Mouse (Mus musculus): ENCODE measurements around the gene Mgat5.

The Mgat5 gene

GRCm38 (mm10) chr1:127204817-127205485 is at the start of gene Mgat5:
TSS of gene Mgat5 (plus strand) at chr1:127205015.
- DNase-seq (ENCODE audit: low read depth, low spot score): peak; percentile 95

GRCm38 (mm10) chr1:127160118-127160760 is 44.6 kb upstream of the Mgat5 start:
- DNase-seq (ENCODE audit: low read depth, low spot score): no peak

- no peak for DNase-seq (ENCODE audit: low read depth, low spot score)
Observed at GRCm38 (mm10) chr1:127164589-127165160, 40.1 kb upstream of the Mgat5 start.

GRCm38 (mm10) chr1:127166521-127166920 is 38.3 kb upstream of the Mgat5 start:
- DNase-seq (ENCODE audit: low read depth, low spot score): no peak

GRCm38 (mm10) chr1:127167586-127167985 is 37.2 kb upstream of the Mgat5 start:
- DNase-seq (ENCODE audit: low read depth, low spot score): peak; percentile 65

- DNase-seq (ENCODE audit: low read depth, low spot score): peak; percentile 7
Observed at GRCm38 (mm10) chr1:127168205-127168604, 36.6 kb upstream of the Mgat5 start.

GRCm38 (mm10) chr1:127169516-127169915 is 35.3 kb upstream of the Mgat5 start:
- DNase-seq (ENCODE audit: low read depth, low spot score): no peak

GRCm38 (mm10) chr1:127171361-127171760 is 33.5 kb upstream of the Mgat5 start:
- DNase-seq (ENCODE audit: low read depth, low spot score): peak; percentile 79

GRCm38 (mm10) chr1:127173448-127173847 is 31.4 kb upstream of the Mgat5 start:
- DNase-seq (ENCODE audit: low read depth, low spot score): no peak

GRCm38 (mm10) chr1:127192396-127192795 is 12.4 kb upstream of the Mgat5 start:
- DNase-seq (ENCODE audit: low read depth, low spot score): no peak

GRCm38 (mm10) chr1:127199186-127199585 is 5.6 kb upstream of the Mgat5 start:
- DNase-seq (ENCODE audit: low read depth, low spot score): no peak

GRCm38 (mm10) chr1:127202360-127202759 is 2.5 kb upstream of the Mgat5 start:
- DNase-seq (ENCODE audit: low read depth, low spot score): no peak

GRCm38 (mm10) chr1:127203231-127203764 is 1.5 kb upstream of the Mgat5 start:
- no peak for DNase-seq (ENCODE audit: low read depth, low spot score)

GRCm38 (mm10) chr1:127205501-127206019 is 745 bp downstream of the Mgat5 start:
- DNase-seq (ENCODE audit: low read depth, low spot score): no peak

- DNase-seq (ENCODE audit: low read depth, low spot score): peak; percentile 55
Observed at GRCm38 (mm10) chr1:127206020-127206641, 1.3 kb downstream of the Mgat5 start.

- DNase-seq (ENCODE audit: low read depth, low spot score): no peak
Observed at GRCm38 (mm10) chr1:127206881-127207555, 2.2 kb downstream of the Mgat5 start.

- DNase-seq (ENCODE audit: low read depth, low spot score): no peak
Observed at GRCm38 (mm10) chr1:127208167-127208566, 3.4 kb downstream of the Mgat5 start.

- no peak for DNase-seq (ENCODE audit: low read depth, low spot score)
Observed at GRCm38 (mm10) chr1:127212812-127213211, 8.0 kb downstream of the Mgat5 start.

- no peak for DNase-seq (ENCODE audit: low read depth, low spot score)
Observed at GRCm38 (mm10) chr1:127213434-127213833, 8.6 kb downstream of the Mgat5 start.

- DNase-seq (ENCODE audit: low read depth, low spot score): no peak
Observed at GRCm38 (mm10) chr1:127214585-127215232, 9.9 kb downstream of the Mgat5 start.

GRCm38 (mm10) chr1:127216979-127217378 is 12.2 kb downstream of the Mgat5 start:
- no peak for DNase-seq (ENCODE audit: low read depth, low spot score)

Measured in ZHBTc4 (cell line).